Mouse (Mus musculus): ENCODE data around the gene Podxl2.

Gene Podxl2

DNA sequence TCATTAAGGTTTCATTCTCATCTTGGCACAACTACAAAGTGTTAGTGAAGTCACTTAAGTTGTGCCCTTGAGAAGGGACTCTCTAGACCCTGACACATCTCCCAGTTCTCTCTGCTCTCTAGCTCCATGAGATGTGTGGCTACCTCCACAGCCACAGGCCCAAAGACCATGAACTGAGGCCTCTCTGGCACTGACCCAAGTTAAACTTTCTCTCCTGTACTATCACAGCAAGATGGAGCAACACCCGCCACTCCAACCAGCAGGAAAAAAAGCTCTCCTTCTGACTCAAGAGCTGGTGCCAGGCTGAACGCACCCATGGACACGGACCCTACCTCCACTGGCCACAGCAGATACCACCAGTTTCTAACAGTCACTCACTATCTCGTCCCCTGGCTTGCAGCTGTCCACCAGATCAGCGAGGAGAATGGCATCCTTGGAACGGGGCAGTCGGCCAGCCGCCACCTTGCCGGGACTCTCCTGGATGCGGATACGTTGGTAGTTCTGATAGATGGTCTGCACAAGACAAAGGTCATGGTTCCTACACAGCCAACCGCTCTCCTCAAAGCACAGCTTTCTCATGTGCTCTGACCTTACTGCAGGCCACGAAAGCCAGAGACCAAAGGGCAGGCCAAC is 14.7 kb upstream of the Podxl2 start:
- DNase-seq (ENCODE audit: low spot score in 2 of 2): no peak

DNA sequence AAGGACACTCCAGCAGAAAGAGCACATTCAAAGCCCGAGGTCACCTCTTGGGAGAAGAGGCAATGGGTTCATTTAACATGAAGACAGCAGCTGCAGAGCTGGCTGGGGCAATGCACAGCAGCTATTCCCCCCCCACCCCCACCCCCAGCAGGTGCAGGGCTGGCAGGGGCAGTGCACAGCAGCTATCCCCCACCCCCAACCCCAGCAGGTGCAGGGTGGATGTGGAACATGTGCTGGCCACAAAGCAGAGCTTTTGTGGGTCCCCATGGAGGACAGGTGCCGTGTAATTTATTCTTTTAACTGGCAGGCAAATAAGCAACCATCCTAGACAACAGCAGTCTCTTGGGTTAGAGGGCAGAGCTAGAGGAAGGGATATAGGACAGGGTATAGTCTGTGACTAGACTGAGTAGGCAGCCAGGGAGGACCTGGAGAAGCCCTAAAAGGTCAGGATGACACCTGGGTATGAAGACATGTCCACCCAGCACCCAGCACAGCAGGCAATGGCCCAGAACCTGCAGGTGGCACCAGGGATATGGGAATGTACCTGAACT is 11.6 kb upstream of the Podxl2 start:
- DNase-seq (ENCODE audit: low spot score in 2 of 2): no peak

DNA sequence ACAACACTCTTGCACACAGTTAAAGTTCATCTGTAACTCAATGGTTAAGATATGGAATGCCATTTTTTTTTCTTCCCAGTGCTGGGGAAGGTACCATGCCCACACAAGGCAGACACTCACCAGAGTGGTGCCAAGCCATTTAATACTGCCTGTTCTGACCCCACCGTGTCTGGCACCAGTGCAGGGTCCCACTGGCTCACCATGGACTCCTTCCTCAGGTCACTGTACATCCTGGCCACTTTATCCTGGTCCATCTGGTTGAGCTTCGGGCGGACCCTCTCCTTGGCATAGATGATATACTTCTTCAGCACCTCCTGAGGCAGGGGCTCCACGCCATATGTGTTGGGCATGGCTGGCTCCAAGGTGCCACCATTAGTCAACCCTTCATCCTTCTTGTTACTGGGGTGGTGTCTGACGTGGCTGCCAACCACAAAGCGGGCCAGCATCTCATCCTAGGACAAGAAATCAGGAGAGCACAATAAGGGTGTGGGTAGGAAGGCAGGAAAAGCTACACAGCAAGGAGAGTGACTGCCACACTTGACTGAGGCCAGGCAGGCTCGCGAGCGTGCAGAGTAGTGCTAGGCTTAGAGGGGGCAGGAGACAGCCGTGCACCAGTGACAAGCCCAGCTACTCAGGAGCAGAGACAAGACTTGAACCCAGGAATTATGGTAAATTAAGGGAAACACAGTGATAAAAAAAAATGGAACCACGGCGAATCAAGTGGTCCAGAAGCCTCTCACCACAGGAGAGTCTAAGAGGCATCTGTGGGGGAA is 11.0 kb upstream of the Podxl2 start:
- DNase-seq (ENCODE audit: low spot score in 2 of 2): no peak

DNA sequence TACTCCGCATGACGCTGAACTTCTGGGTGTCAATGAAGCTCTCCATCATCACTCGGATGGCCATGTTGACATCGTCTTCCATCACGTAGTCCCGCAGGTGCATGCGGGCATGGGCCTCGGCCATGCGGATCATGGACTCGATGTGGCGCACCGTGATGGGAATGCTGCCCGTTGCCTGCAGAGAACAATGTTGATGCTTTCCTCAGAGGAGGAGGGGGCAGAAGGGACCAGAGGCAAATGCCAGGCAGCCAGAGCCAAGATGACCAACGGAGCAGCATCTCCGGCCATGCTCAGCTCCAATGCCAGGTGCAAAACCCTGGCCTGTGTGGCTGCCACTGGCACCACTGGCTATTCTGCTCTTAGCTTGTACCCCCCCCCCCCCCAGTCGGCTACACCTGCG is 9.8 kb upstream of the Podxl2 start:
- no peak for DNase-seq (ENCODE audit: low spot score in 2 of 2)

DNA sequence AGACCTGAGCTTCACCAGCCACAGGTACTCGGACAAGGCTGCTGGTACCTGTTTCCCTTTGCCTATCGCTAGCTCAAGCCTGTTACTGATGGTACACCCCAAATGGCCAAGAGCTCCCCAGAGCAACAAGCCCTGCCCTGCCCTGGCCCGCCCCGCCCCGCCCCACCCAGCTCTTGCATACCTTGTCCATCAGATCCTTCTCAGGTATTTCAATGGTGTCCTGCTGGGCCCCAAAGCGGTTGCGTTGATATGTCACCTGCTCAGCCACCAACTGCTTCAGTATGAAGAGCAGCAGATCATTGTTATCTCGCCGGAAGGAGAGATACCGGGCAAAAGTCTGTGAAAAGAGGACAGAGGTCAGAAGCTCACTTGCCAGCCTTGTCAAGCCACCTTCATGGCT is 9.4 kb upstream of the Podxl2 start:
- no peak for DNase-seq (ENCODE audit: low spot score in 2 of 2)

DNA sequence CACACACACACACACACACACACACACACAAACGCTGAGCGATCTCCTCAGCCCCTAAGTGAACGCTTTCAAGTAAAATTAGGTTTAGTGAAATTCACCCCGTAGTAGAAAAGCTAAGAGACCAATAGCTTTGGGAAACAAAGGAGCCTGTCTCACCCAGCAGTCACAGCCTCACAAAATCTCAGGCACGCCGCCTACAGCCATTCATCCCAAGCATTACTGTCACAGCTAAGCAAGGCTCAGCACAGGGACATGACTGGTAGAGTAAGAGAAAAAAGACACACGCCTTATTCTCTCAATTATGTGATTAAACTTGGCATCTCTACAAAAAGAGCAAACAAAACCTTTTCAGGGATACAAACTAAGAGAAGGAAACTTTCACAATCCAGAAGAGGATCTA is 6.5 kb upstream of the Podxl2 start:
- no peak for DNase-seq (ENCODE audit: low spot score in 2 of 2)

DNA sequence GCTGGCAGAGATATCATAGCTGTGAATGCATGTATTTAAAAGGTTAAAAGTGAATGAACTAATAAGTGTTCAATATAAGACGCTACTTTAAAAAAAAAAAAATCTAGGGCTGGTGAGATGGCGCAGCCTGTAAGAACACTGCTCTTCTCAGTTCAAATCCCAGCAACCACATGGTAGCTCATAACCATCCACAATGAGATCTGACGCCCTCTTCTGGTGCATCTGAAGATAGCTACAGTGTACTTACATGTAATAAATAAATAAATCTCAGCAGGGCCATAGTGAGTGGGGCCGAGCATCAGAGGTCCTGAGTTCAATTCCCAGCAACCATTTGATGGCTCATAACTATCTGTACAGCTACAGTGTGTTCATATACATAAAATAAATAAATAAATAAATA is 4.6 kb upstream of the Podxl2 start:
- no peak for DNase-seq (ENCODE audit: low spot score in 2 of 2)

DNA sequence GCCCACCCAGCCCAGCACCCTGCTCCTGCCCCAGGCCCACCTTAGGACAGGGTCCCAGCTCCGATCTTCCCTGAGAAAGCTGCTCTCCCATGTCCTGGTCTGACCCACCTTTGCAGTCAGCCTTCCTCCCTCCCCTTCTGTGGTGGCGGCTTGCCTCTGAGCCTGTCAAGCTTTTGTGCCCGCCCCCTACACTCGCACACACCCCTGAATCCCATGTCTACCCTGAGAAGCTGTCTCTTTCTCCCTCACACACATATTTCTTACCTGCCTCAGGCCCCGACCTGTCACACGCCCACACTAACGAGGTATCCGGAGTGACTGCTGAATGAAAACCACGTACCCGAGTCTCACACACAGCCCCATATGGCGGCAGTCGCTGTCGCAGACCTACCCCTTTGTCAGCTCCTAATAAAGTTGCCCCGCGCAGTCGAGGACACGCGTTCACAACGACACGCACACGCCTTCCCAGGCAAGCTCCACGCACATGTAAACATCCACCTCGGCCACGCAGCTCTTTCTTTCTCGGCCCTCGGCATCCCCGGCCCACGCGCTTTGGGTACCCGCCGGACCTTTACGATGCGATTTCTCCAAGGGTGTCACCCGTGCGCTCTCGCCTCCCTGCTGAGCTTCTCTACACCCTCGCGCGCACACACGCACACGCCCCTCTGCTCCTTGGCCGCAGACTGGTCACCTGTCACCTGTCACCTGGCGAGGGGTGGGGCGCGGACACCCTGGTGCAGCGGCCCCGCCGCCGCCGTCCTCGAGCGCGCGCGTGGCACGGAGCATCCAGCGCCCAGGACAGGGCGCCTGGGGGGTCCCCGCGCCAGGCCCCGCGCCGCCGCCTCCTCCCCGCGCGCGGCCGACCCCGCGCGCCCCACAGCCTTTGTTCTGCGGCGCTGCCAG is 628 bp downstream of the Podxl2 start:
- DNase-seq (ENCODE audit: low spot score in 2 of 2): peak in 1 of 2 experiments; percentile 47

DNA sequence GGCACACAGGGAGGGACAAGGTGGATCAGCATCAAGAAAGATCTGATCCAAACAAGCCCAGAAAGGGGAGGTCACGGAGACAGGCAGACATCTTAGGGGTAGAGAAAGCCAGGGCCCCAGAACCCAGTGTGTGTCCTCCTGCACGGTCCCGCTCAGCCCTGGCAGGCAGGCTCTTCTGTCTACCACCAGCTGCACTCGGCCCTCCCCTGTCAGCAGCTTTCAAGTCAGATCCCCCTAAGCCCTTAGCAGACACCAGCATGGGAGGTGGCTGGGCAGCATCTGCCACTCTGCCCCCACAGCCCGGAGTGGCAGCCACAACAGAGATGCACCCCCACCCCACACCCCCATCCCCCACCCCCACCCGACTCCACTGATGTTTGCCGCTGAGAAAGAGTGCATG is 2.0 kb downstream of the Podxl2 start:
- DNase-seq (ENCODE audit: low spot score in 2 of 2): no peak

DNA sequence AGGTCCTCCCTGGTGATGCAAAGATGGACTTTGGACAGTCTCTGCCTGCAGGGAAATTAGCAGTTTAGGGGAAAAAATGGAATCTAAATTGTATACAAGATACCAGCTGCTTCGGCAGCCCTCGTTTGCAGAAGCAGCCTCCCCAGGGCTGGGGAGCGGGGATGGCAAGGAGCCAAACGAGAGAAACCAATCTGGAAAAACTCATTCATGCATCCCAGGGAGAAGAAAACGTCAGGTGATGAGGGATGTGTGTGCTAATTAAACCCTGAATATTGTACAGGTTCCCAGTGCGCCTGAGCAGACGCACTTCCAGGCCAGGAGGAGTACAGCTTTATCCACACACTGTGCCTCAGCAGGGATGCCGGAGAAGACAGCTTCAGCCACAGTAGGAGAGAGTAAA is 3.3 kb downstream of the Podxl2 start:
- peak; percentile 56 to 69 for DNase-seq (ENCODE audit: low spot score in 2 of 2)

DNA sequence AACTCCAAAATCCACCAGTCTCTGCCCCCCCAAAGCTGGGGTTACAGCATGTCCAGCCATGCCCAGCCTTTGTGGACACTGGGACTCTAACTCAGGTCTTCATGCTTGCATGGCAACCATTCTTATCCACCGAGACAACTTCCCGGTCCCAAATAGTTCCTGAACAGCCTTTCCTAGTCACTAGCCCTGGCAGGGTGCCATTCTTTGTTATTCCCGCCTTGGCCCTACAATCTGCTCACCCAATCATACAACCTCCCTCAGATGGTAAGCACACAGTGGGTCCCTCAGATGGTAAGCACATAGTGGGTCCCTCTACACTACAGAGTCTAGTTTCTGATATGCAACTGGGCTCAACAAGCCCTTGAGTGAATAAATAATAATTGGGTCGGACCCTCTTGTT is 4.2 kb downstream of the Podxl2 start:
- DNase-seq (ENCODE audit: low spot score in 2 of 2): no peak

DNA sequence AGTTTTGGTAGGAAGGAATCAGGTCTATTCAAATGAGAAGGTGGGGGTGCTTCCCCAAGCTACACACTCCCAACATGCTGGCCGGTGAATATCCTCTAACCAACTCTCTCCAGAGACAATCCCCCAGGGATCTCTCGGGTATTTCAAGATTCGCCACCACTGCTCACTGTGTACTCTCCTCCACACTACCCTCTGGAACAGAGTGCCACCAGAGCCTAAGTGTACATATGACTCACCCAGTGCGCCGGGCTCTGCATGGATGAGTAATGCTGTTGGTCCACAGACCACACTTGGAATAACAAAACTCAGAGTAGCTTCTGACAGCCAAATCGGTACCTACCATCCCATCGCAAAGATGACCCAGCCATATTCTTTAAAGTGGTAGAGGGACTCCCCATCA is 5.4 kb downstream of the Podxl2 start:
- DNase-seq (ENCODE audit: low spot score in 2 of 2): peak in 1 of 2 experiments; percentile 67

DNA sequence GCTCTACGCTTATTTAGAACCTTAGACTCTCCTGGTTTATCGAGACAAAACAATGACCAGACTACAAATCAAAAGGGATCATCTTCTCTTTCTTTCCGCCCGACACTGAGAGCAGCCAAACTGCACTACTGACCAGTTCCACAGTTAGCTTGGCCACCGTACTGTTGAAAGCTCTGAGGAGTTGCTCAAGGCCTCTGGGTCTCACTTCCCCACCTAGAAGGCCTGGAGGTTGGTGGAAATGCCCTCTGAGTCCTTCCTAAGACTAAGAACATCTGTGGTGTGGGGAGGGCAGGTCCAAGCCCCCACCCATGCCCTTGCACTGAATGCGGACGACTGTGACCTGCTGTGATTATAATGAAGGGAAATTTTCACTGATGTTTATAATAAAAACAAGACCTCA is 9.1 kb downstream of the Podxl2 start:
- DNase-seq (ENCODE audit: low spot score in 2 of 2): no peak

DNA sequence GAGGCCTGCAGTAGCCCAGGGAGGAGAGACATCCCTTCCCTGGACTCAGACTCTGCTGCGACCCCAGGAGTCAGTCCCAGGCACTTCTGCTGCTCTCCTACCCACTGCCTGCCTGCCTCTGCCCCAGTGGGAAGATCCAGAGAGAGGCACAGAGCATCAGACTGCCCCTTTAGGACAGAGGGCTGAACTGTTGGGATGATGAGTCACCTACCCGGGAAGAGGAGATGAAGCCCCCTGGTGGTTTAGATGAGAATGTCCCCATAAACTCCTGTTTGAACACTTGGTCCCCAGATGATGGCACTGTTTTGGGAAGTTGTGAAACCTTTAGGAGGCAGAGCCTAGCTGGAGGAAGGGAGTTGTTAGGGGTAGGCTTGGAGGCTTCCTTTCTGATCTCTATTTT is 13.9 kb downstream of the Podxl2 start:
- no peak for DNase-seq (ENCODE audit: low spot score in 2 of 2)

DNA sequence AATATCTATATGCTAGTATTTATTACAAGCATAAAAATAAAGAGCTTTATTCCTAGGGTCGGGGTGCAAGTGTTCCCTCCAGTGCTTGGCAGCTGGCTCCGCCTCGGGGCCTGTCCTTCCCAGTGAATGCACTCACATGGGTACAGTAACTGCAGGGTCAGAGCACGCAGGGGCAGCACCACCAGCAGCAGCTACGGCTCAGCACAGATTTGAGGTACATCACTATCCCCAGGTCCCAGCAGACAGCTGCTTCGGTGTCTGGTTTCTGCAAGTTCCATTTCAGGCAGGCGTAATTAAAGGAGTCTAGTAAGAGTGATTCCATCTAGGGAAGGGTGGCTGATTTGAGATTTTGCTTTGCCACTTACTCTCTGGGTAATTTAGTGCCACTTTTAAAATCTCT is 16.5 kb downstream of the Podxl2 start:
- DNase-seq (ENCODE audit: low spot score in 2 of 2): no peak

DNA sequence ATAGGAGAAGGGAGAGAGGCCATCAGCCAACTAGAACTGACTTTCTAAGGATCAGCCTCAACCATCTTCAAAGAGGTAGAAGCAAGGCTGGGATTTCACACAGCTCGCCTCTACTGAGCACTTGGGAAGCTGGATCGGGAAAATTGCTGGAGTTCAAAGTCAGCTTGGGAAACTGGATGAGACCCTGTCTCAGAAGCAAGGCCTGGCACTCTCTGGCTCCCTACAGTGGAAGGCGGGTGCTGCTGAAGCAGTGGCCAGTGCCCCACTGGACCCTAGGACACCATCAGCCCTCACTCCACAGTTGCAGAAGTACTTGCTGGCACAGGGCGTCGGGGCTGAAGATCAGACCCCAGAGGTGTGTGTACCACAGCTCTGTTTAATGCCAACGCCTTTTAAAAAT is 17.0 kb downstream of the Podxl2 start:
- no peak for DNase-seq (ENCODE audit: low spot score in 2 of 2)

DNA sequence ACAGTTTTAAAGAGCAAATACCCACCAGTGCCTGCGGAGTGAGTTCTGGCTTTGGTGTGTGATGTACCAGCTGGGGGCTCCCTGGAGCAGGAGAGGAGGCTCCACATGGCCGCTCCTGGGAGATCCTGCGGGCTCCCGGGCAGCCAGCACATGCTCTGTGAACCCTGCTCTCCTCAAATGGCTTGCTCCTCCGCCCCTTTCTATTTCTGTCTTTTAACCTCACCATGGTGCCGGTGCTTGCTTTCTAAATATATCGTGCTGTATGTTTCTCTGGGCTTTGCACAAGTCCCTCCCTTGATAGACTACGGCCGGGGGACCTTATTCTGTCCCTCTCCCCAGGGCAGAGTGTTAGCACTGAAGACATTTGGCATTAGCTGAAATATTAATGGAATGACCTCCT is 17.6 kb downstream of the Podxl2 start:
- no peak for DNase-seq (ENCODE audit: low spot score in 2 of 2)

DNA sequence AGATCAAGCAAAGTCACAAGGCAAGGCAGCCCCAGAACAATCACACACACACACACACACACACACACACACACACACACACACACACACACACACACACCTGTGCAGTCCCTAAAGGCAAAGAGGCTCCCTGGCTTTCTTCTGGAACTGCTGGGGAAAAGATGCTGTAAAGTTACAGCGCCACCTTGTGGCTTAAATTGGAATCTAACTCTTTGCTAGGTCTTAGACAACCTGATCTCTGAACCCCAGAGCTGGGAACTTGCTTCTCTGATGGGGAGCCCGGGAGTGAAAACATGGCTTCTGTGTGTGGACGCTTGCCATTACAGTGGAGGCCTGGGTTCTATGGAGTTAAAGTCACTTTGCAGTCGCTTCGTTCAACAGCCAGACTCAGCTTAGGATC is 19.2 kb downstream of the Podxl2 start:
- peak in 1 of 2 experiments; percentile 73 for DNase-seq (ENCODE audit: low spot score in 2 of 2)

DNA sequence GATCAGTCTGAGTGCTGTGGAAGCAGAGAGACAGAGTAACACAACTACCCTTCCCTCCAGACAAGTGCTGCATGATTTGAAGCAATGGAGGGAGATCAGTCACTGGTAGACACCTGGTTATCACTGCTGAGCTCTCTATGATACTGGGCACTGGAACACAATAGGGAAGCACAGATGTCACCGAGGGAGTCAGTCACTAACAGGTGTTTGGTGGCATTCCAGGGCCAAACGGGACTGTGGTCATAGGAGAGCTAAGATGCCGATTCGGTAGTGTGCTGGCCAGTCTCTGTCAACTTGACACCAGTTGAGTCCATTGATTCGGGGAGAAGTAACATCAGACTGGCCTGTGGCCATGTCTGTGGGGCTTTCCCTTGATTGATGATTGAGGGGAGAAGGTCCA is 20.3 kb downstream of the Podxl2 start:
- DNase-seq (ENCODE audit: low spot score in 2 of 2): no peak

DNA sequence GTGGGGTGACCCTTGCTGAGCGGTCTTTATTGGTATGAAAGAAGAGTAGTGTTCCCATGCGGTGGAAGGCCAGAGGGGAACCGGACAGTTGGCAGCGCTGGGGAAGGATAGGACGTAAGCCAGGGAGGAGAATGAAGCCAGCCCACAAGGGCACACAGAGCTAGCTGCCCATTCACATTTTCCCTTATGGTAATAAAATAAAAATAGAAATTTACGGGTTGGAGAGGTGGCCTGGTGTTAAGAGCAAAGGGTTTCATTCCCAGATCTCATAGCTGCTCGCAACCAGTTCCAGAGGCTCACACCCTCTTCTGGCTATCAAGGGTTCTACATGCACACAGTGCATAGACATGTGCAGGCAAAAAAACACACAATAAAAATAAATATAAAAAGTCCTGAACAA is 24.8 kb downstream of the Podxl2 start:
- DNase-seq (ENCODE audit: low spot score in 2 of 2): no peak

DNA sequence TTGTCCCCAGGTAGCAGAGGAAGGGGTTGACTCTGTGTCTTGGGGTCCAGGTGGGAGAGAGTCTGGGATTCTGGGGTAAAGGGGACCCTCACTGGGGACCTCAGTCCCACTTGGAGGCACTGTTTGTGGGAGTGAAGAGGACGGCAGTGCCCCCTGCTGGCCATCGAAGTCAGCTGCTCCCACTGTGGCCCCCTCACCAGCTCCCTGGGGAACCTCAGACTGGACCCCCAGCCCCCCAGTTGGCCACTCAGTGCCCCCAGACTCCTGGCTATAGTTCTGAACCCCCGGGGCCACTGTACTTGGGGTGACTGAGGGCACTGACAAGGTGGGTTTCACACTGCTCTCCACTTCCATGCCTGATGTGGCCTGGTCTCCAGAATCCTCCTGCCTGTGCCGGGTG is 25.6 kb downstream of the Podxl2 start:
- DNase-seq (ENCODE audit: low spot score in 2 of 2): no peak

DNA sequence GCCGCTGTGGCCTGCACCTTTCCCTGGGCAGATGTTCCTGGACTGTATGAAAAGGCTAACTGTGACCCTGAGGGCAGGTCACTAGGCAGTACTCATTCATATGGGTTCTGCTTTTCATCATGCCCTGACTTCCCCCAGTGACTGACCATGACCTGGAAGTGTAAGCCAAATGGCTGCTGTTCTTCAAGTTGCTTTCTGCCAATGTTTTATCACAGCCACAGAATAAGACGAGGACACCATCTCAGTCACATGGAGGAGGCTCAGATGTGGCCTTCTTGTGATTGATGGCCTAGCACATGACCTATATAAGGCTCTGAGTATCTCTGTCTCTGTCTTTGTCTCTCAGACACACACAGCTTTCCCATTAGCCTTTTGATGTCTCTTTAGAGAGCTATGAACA is 27.3 kb downstream of the Podxl2 start:
- DNase-seq (ENCODE audit: low spot score in 2 of 2): no peak
